Mouse (Mus musculus) CH12.LX (cell line): ENCODE measurements around the gene Prr5l.

ENCODE experiments used
- CHD1 ChIP-seq: IDR thresholded peaks from 2 replicates; pipeline ENCODE4 v1.6.1; 2012; ENCODE audit warnings: low read depth, low read length, improper control_type of control experiment, inconsistent platforms
- CTCF ChIP-seq, 2 experiments: IDR thresholded peaks in 1 of 2; conservative IDR thresholded peaks in 1 of 2; 2 replicates each; pipeline ENCODE4 v1.5.1; 2011 to 2012; ENCODE audit warnings: low read depth in 2 of 2, low read length in 2 of 2, improper control_type of control experiment in 1 of 2, inconsistent platforms in 1 of 2, mild to moderate bottlenecking in 1 of 2, moderate library complexity in 1 of 2
- MAX ChIP-seq: IDR thresholded peaks from 2 replicates; pipeline ENCODE4 v1.6.1; 2011; ENCODE audit warnings: low read length, improper control_type of control experiment
- POLR2A ChIP-seq: IDR thresholded peaks from 2 replicates; pipeline ENCODE4 v1.6.1; 2011; ENCODE audit warnings: low read depth, mild to moderate bottlenecking, improper control_type of control experiment, low read length
- USF1 ChIP-seq: IDR thresholded peaks from 2 replicates; pipeline ENCODE4 v1.6.1; 2014; ENCODE audit warnings: low read depth, mild to moderate bottlenecking, inconsistent platforms, low read length, improper control_type of control experiment
- ZNF384 ChIP-seq: IDR thresholded peaks from 2 replicates; pipeline ENCODE4 v1.6.1; 2012; ENCODE audit warnings: low read depth, low read length, improper control_type of control experiment, inconsistent platforms

- TF ChIP-seq POLR2A (no peak), USF1 (no peak), ZNF384 (no peak), CHD1 (no peak), MAX (no peak), CTCF (conservative IDR thresholded peaks at IDR 0.05 in 1 of 2, IDR thresholded peaks at IDR 0.05 in 1 of 2; ENCODE audit: low read depth in 2 of 2, low read length in 2 of 2) (no peak)
Measured at GRCm38 (mm10) chr2:101894126-101894525, 11.3 kb upstream of the Prr5l start.
